Mouse (Mus musculus) liver, postnatal 0 days (tissue): ENCODE measurements around the gene Slc25a38.

Source experiments
- CTCF ChIP-seq: sonication (generic); IDR thresholded peaks from 2 replicates; pipeline ENCODE4 v1.5.1; 2016; ENCODE audit warnings: antibody characterized with exemption, low read depth
- EP300 ChIP-seq: IDR thresholded peaks from 2 replicates; pipeline ENCODE4 v1.6.1; 2016; ENCODE audit warnings: antibody characterized with exemption, low read depth, mild to moderate bottlenecking

DNA sequence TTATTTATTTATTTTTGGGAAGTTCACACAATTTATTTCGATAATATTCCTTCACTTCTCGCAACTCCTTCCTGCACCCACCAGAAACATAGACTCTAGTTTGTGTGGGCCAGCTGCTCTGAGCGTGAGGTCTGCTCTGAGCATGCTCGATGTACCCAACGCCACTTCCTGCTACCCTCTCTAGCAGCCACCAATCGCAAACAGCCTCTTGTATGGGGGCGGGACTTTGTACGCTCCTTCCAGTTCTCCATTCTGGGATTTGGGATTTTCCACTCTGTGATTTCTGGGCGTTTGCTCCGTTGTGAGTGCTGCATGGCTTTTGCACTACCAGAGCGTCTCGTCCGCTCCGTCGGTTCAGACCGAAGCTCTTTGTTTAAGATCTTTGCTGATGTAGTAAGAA lies 53.7 kb downstream of the Slc25a38 start:
- no peak for TF ChIP-seq CTCF
- no peak for TF ChIP-seq EP300
